8 mouse cellular contexts compared by ENCODE assay signal in genomic region chr8:102784835-102785455, GRCm38 (mm10). TPM values are rescaled to one million over a fixed set of nuclear protein-coding genes. Genes with fewer than 3 reads are reported as not detected.
DNase-seq lines count a peak whose midpoint lies in the region; ATAC-seq lines count a peak whose summit lies in the region.

No protein-coding gene starts in this region.

- DNase-seq in NIH3T3 (ENCODE audit: low read depth), result peak; percentile 91
- DNase-seq in cerebellum, postnatal 4 days (ENCODE audit: low spot score in 2 of 2), result peak; percentile 41 to 67
- DNase-seq in gastrocnemius, postnatal 14 days, result peak; percentile 73
- peak; percentile 73 to 80 for DNase-seq in left cerebral cortex, postnatal 25 days (ENCODE audit: low spot score in 2 of 2)
- peak; percentile 97 for DNase-seq in midbrain, embryonic 11.5 days (ENCODE audit: low spot score, missing footprints)
- no peak for DNase-seq in natural killer cell, adult 2 months (ENCODE audit: low spot score in 2 of 2)

- peak; percentile 80 for ATAC-seq in intestine, embryonic 16.5 days
- peak; percentile 77 for ATAC-seq in midbrain, embryonic 11.5 days (ENCODE audit: low FRiP score)
- peak; percentile 73; the same call in 1 of the 2 replicates for ATAC-seq in stomach, embryonic 14.5 days (ENCODE audit: insufficient number of reproducible peaks, insufficient read depth, low FRiP score, low read depth)

- H3K9me3 ChIP-seq in intestine, embryonic 16.5 days (ENCODE audit: control insufficient read depth, low read length), result no peaks in the 10 kb centered on the region
- H3K9me3 ChIP-seq in midbrain, embryonic 11.5 days (ENCODE audit: control insufficient read depth, low read length), result no peaks in the 10 kb centered on the region
- no peaks in the 10 kb centered on the region for H3K9me3 ChIP-seq in stomach, embryonic 14.5 days (ENCODE audit: control insufficient read depth, low read depth, low read length)

- H3K27ac ChIP-seq in intestine, embryonic 16.5 days (ENCODE audit: low read length), result peak overlapping the region; percentile 94
- peak overlapping the region; percentile 70 for H3K27ac ChIP-seq in midbrain, embryonic 11.5 days (ENCODE audit: low read depth, low read length)
- peak overlapping the region; percentile 94 for H3K27ac ChIP-seq in stomach, embryonic 14.5 days (ENCODE audit: low read length)

- no peaks in the 10 kb centered on the region; the same call in 1 of the 2 replicates for H3K4me1 ChIP-seq in intestine, embryonic 16.5 days (ENCODE audit: control insufficient read depth, insufficient read depth, low read length)
- 0 out of 2 replicates have a peak, but pooled peaks cover 4% of the 10 kb centered on the region for H3K4me1 ChIP-seq in midbrain, embryonic 11.5 days (ENCODE audit: control insufficient read depth, insufficient read depth, low read length)
- 0 out of 2 replicates have a peak, but pooled peaks cover 9% of the 10 kb centered on the region for H3K4me1 ChIP-seq in stomach, embryonic 14.5 days (ENCODE audit: control insufficient read depth, insufficient read depth, low read length)

- H3K4me3 ChIP-seq in intestine, embryonic 16.5 days (ENCODE audit: low read length), result peak overlapping the region; percentile 71
- peak overlapping the region; percentile 66 for H3K4me3 ChIP-seq in midbrain, embryonic 11.5 days (ENCODE audit: low read depth, low read length)
- peak overlapping the region; percentile 84 for H3K4me3 ChIP-seq in stomach, embryonic 14.5 days (ENCODE audit: low read depth, low read length)

- H3K36me3 ChIP-seq in intestine, embryonic 16.5 days (ENCODE audit: control insufficient read depth, insufficient read depth, low read length), result no peaks in the 10 kb centered on the region
- no peaks in the 10 kb centered on the region for H3K36me3 ChIP-seq in midbrain, embryonic 11.5 days (ENCODE audit: control insufficient read depth, insufficient read depth, low read length)
- H3K36me3 ChIP-seq in stomach, embryonic 14.5 days (ENCODE audit: control insufficient read depth, insufficient read depth, low read length), result no peaks in the 10 kb centered on the region

- H3K9ac ChIP-seq in intestine, embryonic 16.5 days (ENCODE audit: low read depth, low read length), result peak overlapping the region; percentile 86
- H3K9ac ChIP-seq in midbrain, embryonic 11.5 days (ENCODE audit: low read length), result peak overlapping the region; percentile 75
- H3K9ac ChIP-seq in stomach, embryonic 14.5 days (replicated peaks; ENCODE audit: low read depth, low read length), result peak overlapping the region; percentile 97

- peak overlapping the region; percentile 73 for H3K4me2 ChIP-seq in intestine, embryonic 16.5 days (ENCODE audit: low read depth, low read length)
- peak overlapping the region; percentile 88 for H3K4me2 ChIP-seq in midbrain, embryonic 11.5 days
- H3K4me2 ChIP-seq in stomach, embryonic 14.5 days (replicated peaks; ENCODE audit: low read depth, low read length), result peak overlapping the region; percentile 78

- intact Hi-C loops in gastrocnemius, postnatal 14 days (cut with DNase I; ENCODE audit: low total_unique reads), result no loop called here
- intact Hi-C loops in left cerebral cortex, postnatal 25 days (cut with DNase I), result loop anchor here (2.0 to 10.0 kb wide), 8 partner anchors 270 to 1848 kb away; no protein-coding TSS in a partner anchor

- WGBS in intestine, embryonic 16.5 days, result under 1% methylated on average over 46 of the region's 55 CpGs
- WGBS in midbrain, embryonic 11.5 days, result under 1% methylated on average over 44 of the region's 55 CpGs
- WGBS in stomach, embryonic 14.5 days, result under 1% methylated on average over 44 of the region's 55 CpGs

- peaks cover 23% of the 10 kb centered on the region for H3K27me3 ChIP-seq in intestine, embryonic 16.5 days (replicated peaks; ENCODE audit: control insufficient read depth, insufficient read depth, low read length)
- H3K27me3 ChIP-seq in midbrain, embryonic 11.5 days (ENCODE audit: control insufficient read depth, insufficient read depth, low read length), result peaks cover 9% of the 10 kb centered on the region; the same call in 1 of the 2 replicates
- H3K27me3 ChIP-seq in stomach, embryonic 14.5 days (ENCODE audit: control insufficient read depth, insufficient read depth, low read length), result no peaks in the 10 kb centered on the region

RNA-seq across cellular contexts. Expression of gene Cdh11, which starts 0.5 kb away (rescaled TPM):
- total RNA-seq in gastrocnemius, postnatal 14 days (2021), result 10 to 100 TPM in 1 of 2 experiments, 1 to 10 TPM in 1; 7.8 to 11.5 TPM
- polyA plus RNA-seq in intestine, embryonic 16.5 days (2015; fragmentation: Nextera tagmentation; extraction: Ambion mirVana), result 53.6 and 55.8 TPM in 2 replicates
- 10 to 100 TPM; 55.7 to 57.3 TPM for total RNA-seq in left cerebral cortex, postnatal 25 days (2021)
- polyA plus RNA-seq in midbrain, embryonic 11.5 days (2014; fragmentation: Nextera tagmentation; extraction: Ambion mirVana), result 74.9 and 80.7 TPM in 2 replicates
- 123 and 127 TPM in 2 replicates for polyA plus RNA-seq in stomach, embryonic 14.5 days (2014; fragmentation: Nextera tagmentation; extraction: Ambion mirVana)

Comparison
In these comparisons a context has a peak if more than half of its experiments do, and no peak if none do; other contexts are left out.
1. DNase-seq: peak in NIH3T3 (single experiment), cerebellum, postnatal 4 days (2 of 2), gastrocnemius, postnatal 14 days (single experiment), left cerebral cortex, postnatal 25 days (2 of 2) and midbrain, embryonic 11.5 days (single experiment); none in natural killer cell, adult 2 months (0 of 2).
2. Peak in every context shown above with its lines, with median percentiles within 50 percentile points of each other: ATAC-seq, H3K27ac ChIP-seq, H3K4me2 ChIP-seq, H3K4me3 ChIP-seq and H3K9ac ChIP-seq.